Mouse (Mus musculus) small intestine, adult 2 months (tissue): ENCODE data around the gene Col1a1.

Experiments
- CTCF ChIP-seq: fragments of 200-500 bp; IDR thresholded peaks from 2 replicates; pipeline ENCODE4 v1.5.1; 2012; ENCODE audit warnings: low read depth, mild to moderate bottlenecking, control low read depth, inconsistent platforms, low read length, moderate library complexity, mixed read lengths; ENCODE audit not compliant: insufficient replicate concordance, insufficient read length; ENCODE audit errors: extremely low read depth
- POLR2A ChIP-seq: fragments of 200-500 bp; IDR thresholded peaks from 2 replicates; pipeline ENCODE4 v1.6.1; 2012; ENCODE audit warnings: low read depth, mild to moderate bottlenecking, control low read depth, inconsistent platforms, low read length, moderate library complexity

- TF ChIP-seq CTCF (no peak), POLR2A (no peak)
Observed at GRCm38 (mm10) chr11:94979462-94980179, 43.6 kb downstream of the Col1a1 start.
